Mouse (Mus musculus): Measurements from ENCODE around the gene Cd200r1. TPM values are rescaled to one million over a fixed set of nuclear protein-coding genes. Genes with fewer than 3 reads are reported as not detected.

Gene Cd200r1
- total and polyA plus RNA-seq, 2 experiments: 0.29 to 1.3 TPM

DNA sequence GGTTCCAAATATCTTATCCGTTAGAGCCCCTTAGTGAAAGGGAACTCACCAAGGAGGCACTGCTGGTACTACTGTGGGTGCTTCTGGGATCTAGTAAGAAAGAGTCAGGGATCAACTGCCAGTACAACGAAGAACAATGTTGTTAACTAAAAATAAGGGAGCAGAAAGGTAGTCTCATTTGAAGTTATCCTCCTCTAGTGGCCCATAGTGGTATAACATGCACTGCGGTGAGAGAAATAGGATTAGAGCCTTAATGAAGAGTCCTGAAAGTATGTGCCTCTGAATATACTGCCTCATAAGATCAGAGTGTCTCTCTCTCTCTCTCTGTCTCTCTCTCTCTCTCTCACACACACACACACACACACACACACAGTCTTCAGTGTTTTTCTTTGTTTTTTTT, 45.0 kb upstream of the Cd200r1 start:
- H3K4me1 ChIP-seq (ENCODE audit: control insufficient read depth, insufficient read depth, low read length): peaks cover 3% of the 10 kb centered on the region; the same call in 1 of the 2 replicates
- TF ChIP-seq CTCF (IDR thresholded peaks at IDR 0.05; ENCODE audit: low read depth, low read length): no peak
- no peak for TF ChIP-seq POLR2A (IDR thresholded peaks at IDR 0.05; ENCODE audit: extremely low read depth, insufficient read depth, low read length)
- WGBS: 90% methylated on average over 3 of the region's 3 CpGs
- H3K79me2 ChIP-seq (ENCODE audit: control insufficient read depth, insufficient read depth, low read length): no peaks in the 10 kb centered on the region; the same call in 1 of the 2 replicates
- H3K4me3 ChIP-seq (ENCODE audit: insufficient read depth, low read depth, low read length): no peak overlapping the region
- H3K9ac ChIP-seq (ENCODE audit: low read depth, low read length): no peak overlapping the region
- H3K27ac ChIP-seq (replicated peaks; ENCODE audit: insufficient read depth, low read depth, low read length): no peak overlapping the region
- no peak for DNase-seq (ENCODE audit: extremely low read depth, low read depth, low spot score)
- peaks cover 6% of the 10 kb centered on the region; the same call in 1 of the 2 replicates for H3K36me3 ChIP-seq (ENCODE audit: control insufficient read depth, insufficient read depth, low read length)
- H3K27me3 ChIP-seq (ENCODE audit: control insufficient read depth, insufficient read depth, low read length): no peaks in the 10 kb centered on the region

DNA sequence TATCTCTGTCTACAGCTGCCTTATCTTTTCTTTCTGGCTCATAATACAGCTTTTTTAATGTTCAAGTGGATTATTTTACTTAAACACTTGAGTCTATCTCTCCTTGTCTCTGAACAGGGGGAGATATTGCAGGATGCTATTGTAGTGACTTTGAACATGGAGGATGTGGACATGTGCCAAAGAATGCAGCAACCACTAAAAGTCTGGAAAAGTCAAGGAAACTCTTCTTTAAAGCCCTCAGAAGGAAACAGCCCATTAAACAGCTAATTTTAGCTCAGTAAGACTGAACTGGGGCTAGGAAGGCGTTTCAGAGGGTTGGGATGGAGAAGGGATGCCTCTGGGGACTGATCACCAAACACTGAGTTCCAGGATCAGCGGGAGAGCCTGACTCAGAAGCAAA, 42.9 kb upstream of the Cd200r1 start:
- no peaks in the 10 kb centered on the region; the same call in 1 of the 2 replicates for H3K79me2 ChIP-seq (ENCODE audit: control insufficient read depth, insufficient read depth, low read length)
- DNase-seq (ENCODE audit: extremely low read depth, low read depth, low spot score): no peak
- no peak overlapping the region for H3K9ac ChIP-seq (ENCODE audit: low read depth, low read length)
- 88% methylated on average over 2 of the region's 2 CpGs for WGBS
- H3K4me1 ChIP-seq (ENCODE audit: control insufficient read depth, insufficient read depth, low read length): peaks cover 10% of the 10 kb centered on the region
- H3K4me3 ChIP-seq (ENCODE audit: insufficient read depth, low read depth, low read length): no peak overlapping the region
- peaks cover 6% of the 10 kb centered on the region; the same call in 1 of the 2 replicates for H3K36me3 ChIP-seq (ENCODE audit: control insufficient read depth, insufficient read depth, low read length)
- no peak overlapping the region for H3K27ac ChIP-seq (replicated peaks; ENCODE audit: insufficient read depth, low read depth, low read length)
- TF ChIP-seq CTCF (IDR thresholded peaks at IDR 0.05; ENCODE audit: low read depth, low read length): no peak
- TF ChIP-seq POLR2A (IDR thresholded peaks at IDR 0.05; ENCODE audit: extremely low read depth, insufficient read depth, low read length): no peak
- no peaks in the 10 kb centered on the region for H3K27me3 ChIP-seq (ENCODE audit: control insufficient read depth, insufficient read depth, low read length)

DNA sequence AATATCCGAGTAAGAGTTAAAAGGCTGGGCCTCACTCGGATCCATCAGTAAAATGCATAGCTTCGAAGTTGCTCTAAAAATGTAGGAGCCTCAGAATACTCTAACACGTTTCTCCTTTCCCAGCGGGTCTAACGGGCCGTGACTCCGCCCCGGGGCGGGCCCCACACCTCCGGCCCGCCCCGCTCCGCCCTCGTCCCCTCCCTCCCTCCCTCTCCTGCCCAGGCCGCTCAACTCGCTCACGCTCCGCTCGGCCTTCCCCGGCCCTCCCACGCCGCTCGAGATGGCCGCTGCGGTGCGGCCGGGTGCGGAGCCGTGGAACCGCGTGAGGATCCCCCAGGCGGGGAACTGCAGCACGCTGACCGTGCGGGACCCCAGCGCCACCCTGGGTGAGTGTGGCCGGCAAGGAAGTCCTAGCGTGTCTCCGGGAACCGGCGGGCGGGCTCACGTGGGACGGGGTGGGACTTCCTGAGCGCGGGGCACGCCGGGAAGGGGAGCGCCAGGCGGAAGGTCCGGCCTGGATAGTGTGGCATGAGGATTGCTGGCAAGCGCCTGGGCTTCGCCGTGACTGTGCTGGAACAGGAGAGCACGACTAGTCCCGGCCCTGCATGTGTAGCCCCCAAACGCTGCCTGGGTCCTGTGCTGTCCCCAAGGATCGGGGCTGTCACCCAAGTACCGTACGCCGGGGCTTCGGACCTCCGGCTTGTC, 41.3 kb upstream of the Cd200r1 start, which contains the start of gene Nepro:
Nepro (plus strand) TSS at position 219 of the 705 bp plus-strand sequence.
- DNase-seq (ENCODE audit: extremely low read depth, low read depth, low spot score): peak; percentile 80
- TF ChIP-seq CTCF (IDR thresholded peaks at IDR 0.05; ENCODE audit: low read depth, low read length) (no peak), POLR2A (IDR thresholded peaks at IDR 0.05; ENCODE audit: extremely low read depth, insufficient read depth, low read length) (peak; percentile 83)
- peaks cover 10% of the 10 kb centered on the region for H3K4me1 ChIP-seq (ENCODE audit: control insufficient read depth, insufficient read depth, low read length)
- H3K27me3 ChIP-seq (ENCODE audit: control insufficient read depth, insufficient read depth, low read length): no peaks in the 10 kb centered on the region
- under 1% methylated on average over 63 of the region's 64 CpGs for WGBS
- no peaks in the 10 kb centered on the region; the same call in 1 of the 2 replicates for H3K79me2 ChIP-seq (ENCODE audit: control insufficient read depth, insufficient read depth, low read length)
- H3K36me3 ChIP-seq (ENCODE audit: control insufficient read depth, insufficient read depth, low read length): peaks cover 8% of the 10 kb centered on the region; the same call in 1 of the 2 replicates
- H3K27ac ChIP-seq (replicated peaks; ENCODE audit: insufficient read depth, low read depth, low read length): peak within 1 kb of the TSS; percentile 98
- peak within 1 kb of the TSS; percentile 99 for H3K9ac ChIP-seq (ENCODE audit: low read depth, low read length)
- H3K4me3 ChIP-seq (ENCODE audit: insufficient read depth, low read depth, low read length): peak within 1 kb of the TSS; percentile 99

DNA sequence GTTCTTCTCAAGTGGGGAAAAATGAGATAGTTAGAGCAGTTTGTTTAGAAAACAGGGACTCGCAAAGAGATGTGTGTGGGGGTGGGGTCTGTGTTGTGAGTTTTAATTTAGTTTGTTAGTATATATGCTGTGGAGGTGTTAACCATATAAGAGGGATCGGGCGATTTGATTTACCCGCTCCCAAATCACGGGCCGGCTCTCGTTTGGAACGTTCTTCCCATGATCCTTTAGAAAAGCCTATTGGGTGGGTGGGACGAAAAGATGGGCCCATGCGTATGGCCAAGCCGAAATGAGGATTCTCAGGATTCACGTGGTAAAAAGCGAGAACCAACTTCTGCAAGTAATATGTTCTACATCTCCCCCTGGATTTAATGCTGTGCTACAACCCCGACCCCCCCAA, 40.7 kb upstream of the Cd200r1 start:
- peak overlapping the region; percentile 90 for H3K9ac ChIP-seq (ENCODE audit: low read depth, low read length)
- DNase-seq (ENCODE audit: extremely low read depth, low read depth, low spot score): peak; percentile 59
- H3K4me1 ChIP-seq (ENCODE audit: control insufficient read depth, insufficient read depth, low read length): peaks cover 10% of the 10 kb centered on the region
- H3K27me3 ChIP-seq (ENCODE audit: control insufficient read depth, insufficient read depth, low read length): no peaks in the 10 kb centered on the region
- under 1% methylated on average over 14 of the region's 14 CpGs for WGBS
- no peak for TF ChIP-seq CTCF (IDR thresholded peaks at IDR 0.05; ENCODE audit: low read depth, low read length)
- no peak for TF ChIP-seq POLR2A (IDR thresholded peaks at IDR 0.05; ENCODE audit: extremely low read depth, insufficient read depth, low read length)
- peaks cover 7% of the 10 kb centered on the region; the same call in 1 of the 2 replicates for H3K36me3 ChIP-seq (ENCODE audit: control insufficient read depth, insufficient read depth, low read length)
- peak overlapping the region; percentile 89 for H3K27ac ChIP-seq (replicated peaks; ENCODE audit: insufficient read depth, low read depth, low read length)
- peak overlapping the region; percentile 99 for H3K4me3 ChIP-seq (ENCODE audit: insufficient read depth, low read depth, low read length)
- H3K79me2 ChIP-seq (ENCODE audit: control insufficient read depth, insufficient read depth, low read length): no peaks in the 10 kb centered on the region; the same call in 1 of the 2 replicates

- peak overlapping the region; percentile 99 for H3K4me3 ChIP-seq (ENCODE audit: insufficient read depth, low read depth, low read length)
- H3K4me1 ChIP-seq (ENCODE audit: control insufficient read depth, insufficient read depth, low read length): peaks cover 10% of the 10 kb centered on the region
- no peaks in the 10 kb centered on the region for H3K27me3 ChIP-seq (ENCODE audit: control insufficient read depth, insufficient read depth, low read length)
- peak; percentile 83 for DNase-seq (ENCODE audit: extremely low read depth, low read depth, low spot score)
- peak overlapping the region; percentile 89 for H3K27ac ChIP-seq (replicated peaks; ENCODE audit: insufficient read depth, low read depth, low read length)
- no peaks in the 10 kb centered on the region; the same call in 1 of the 2 replicates for H3K79me2 ChIP-seq (ENCODE audit: control insufficient read depth, insufficient read depth, low read length)
- TF ChIP-seq CTCF (IDR thresholded peaks at IDR 0.05; ENCODE audit: low read depth, low read length): peak; percentile 79
- no peak for TF ChIP-seq POLR2A (IDR thresholded peaks at IDR 0.05; ENCODE audit: extremely low read depth, insufficient read depth, low read length)
- peak overlapping the region; percentile 49 for H3K9ac ChIP-seq (ENCODE audit: low read depth, low read length)
- H3K36me3 ChIP-seq (ENCODE audit: control insufficient read depth, insufficient read depth, low read length): peaks cover 6% of the 10 kb centered on the region; the same call in 1 of the 2 replicates
- 8% methylated on average over 14 of the region's 14 CpGs for WGBS
Observed at GRCm38 (mm10) chr16:44725286-44726223, 40.0 kb upstream of the Cd200r1 start.

Measured in liver, adult 2 months (tissue).